Mouse (Mus musculus) megakaryocyte, embryonic 14.5 days (primary cell): ENCODE results near the gene Dagla.

Experiments used
- FLI1 ChIP-seq: IDR thresholded peaks from 2 replicates; pipeline ENCODE4 v1.6.1; 2012; ENCODE audit warnings: low read length, inconsistent platforms, mixed read lengths
- GATA1 ChIP-seq: IDR thresholded peaks from 3 replicates; pipeline ENCODE4 v1.6.1; 2012; ENCODE audit warnings: mixed read lengths, low read length, inconsistent platforms, borderline replicate concordance

DNA sequence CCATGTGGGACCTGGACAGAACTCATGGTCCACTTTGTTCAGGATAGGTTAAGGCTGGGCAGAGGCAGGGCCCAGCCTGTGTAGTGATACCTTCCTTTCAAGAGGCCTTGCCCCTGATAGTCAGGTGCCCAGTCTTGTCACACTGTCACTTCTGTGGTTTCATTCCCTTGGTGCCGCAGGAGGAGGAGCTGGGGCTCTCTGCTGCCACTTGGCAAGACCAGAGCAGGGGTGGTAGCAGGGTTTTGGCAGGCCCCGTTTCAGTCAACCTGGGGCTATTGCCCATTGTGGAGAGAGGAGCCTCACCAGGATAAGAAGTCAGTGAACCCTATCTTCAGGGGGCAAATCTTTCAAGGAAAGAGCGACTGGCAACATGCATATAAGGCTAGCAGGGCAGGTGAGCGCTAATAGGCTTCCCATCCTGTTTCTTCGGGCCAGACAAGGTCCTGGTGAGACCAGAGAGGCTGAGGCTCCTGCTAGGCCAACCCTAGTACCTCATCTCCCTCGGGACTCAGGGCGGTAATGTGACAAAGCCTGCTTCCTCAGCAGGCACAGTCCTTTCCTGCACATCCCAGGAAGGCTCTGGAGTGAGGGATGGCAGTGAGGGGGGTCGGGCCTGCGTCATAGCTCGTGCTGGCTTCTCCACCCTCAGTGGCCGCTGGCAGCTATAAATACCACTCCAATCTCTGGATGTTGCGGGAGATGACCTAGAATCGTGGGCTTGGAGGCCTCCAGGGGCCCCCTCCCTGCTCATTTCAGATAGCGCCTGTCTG lies 23.7 kb downstream of the Dagla start:
- no peak for TF ChIP-seq GATA1
- TF ChIP-seq FLI1: no peak
